Mouse (Mus musculus) CH12.LX (cell line): ENCODE results near the gene Nek9. TPM values are rescaled to one million over a fixed set of nuclear protein-coding genes. Genes with fewer than 3 reads are reported as not detected.

Source experiments
- DNase-seq: peaks from one replicate; pipeline ENCODE4 v3.0.0-alpha.2; 2013; ENCODE audit errors: extremely low read depth
- H3K27ac ChIP-seq: 2 replicates; pipeline ENCODE4 v1.5.1; 2012; ENCODE audit warnings: low read depth, mild to moderate bottlenecking, control low read depth, moderate library complexity; ENCODE audit not compliant: insufficient read depth
- H3K27me3 ChIP-seq: replicated peaks from 2 replicates; pipeline ENCODE3; 2012; ENCODE audit warnings: inconsistent platforms
- H3K36me3 ChIP-seq, 2 experiments: replicated peaks in 1 of 2; 2 replicates each; pipeline versions ENCODE3 to v1.6.1; 2012; ENCODE audit warnings: inconsistent platforms in 1 of 2, low read length in 1 of 2, mild to moderate bottlenecking in 1 of 2, mixed read lengths in 1 of 2, moderate library complexity in 1 of 2; ENCODE audit not compliant: control insufficient read depth in 1 of 2, insufficient read depth in 1 of 2
- H3K4me1 ChIP-seq, 2 experiments: 2 replicates each; pipeline ENCODE4 v1.6.1; 2012; ENCODE audit warnings: inconsistent platforms in 1 of 2, moderate library complexity in 1 of 2; ENCODE audit not compliant: insufficient read depth in 2 of 2, control insufficient read depth in 1 of 2
- H3K4me2 ChIP-seq: 2 replicates; pipeline ENCODE4 v1.6.1; 2012; ENCODE audit warnings: low read depth, mild to moderate bottlenecking, control low read depth; ENCODE audit not compliant: poor library complexity, insufficient read depth, severe bottlenecking
- H3K4me3 ChIP-seq, 3 experiments: fragments of 150-350 bp in 1 of 3; sonication (generic) in 1 of 3; replicated peaks in 1 of 3; 2 replicates each; pipeline versions ENCODE3 to v1.5.1; 2011 to 2012; ENCODE audit warnings: low read depth in 2 of 3, low read length in 2 of 3, mild to moderate bottlenecking in 2 of 3, moderate library complexity in 2 of 3, control low read depth in 1 of 3, improper control_type of control experiment in 1 of 3, inconsistent platforms in 1 of 3, mixed read lengths in 1 of 3; ENCODE audit not compliant: poor library complexity in 1 of 3
- H3K79me2 ChIP-seq: replicated peaks from 2 replicates; pipeline ENCODE4 v1.6.1; 2012; ENCODE audit warnings: mild to moderate bottlenecking, moderate library complexity; ENCODE audit not compliant: control insufficient read depth, poor library complexity, insufficient read depth, severe bottlenecking; ENCODE audit errors: extremely low read depth
- H3K9ac ChIP-seq: 2 replicates; pipeline ENCODE4 v1.6.1; 2012; ENCODE audit warnings: low read depth, mild to moderate bottlenecking, control low read depth, moderate library complexity; ENCODE audit not compliant: insufficient read depth
- H3K9me3 ChIP-seq: replicated peaks from 2 replicates; pipeline ENCODE3; 2012; ENCODE audit warnings: low read length, inconsistent platforms, mixed read lengths
- CHD1 ChIP-seq: IDR thresholded peaks from 2 replicates; pipeline ENCODE4 v1.6.1; 2012; ENCODE audit warnings: low read depth, low read length, improper control_type of control experiment, inconsistent platforms
- CHD2 ChIP-seq: IDR thresholded peaks from 2 replicates; pipeline ENCODE4 v1.6.1; 2011; ENCODE audit warnings: low read length, improper control_type of control experiment
- CTCF ChIP-seq, 2 experiments: IDR thresholded peaks in 1 of 2; conservative IDR thresholded peaks in 1 of 2; 2 replicates each; pipeline ENCODE4 v1.5.1; 2011 to 2012; ENCODE audit warnings: low read depth in 2 of 2, low read length in 2 of 2, improper control_type of control experiment in 1 of 2, inconsistent platforms in 1 of 2, mild to moderate bottlenecking in 1 of 2, moderate library complexity in 1 of 2
- ELF1 ChIP-seq: IDR thresholded peaks from 2 replicates; pipeline ENCODE4 v1.6.1; 2014; ENCODE audit warnings: low read depth, mild to moderate bottlenecking, inconsistent platforms, low read length, improper control_type of control experiment
- ETS1 ChIP-seq: conservative IDR thresholded peaks from 2 replicates; pipeline ENCODE4 v1.6.1; 2012; ENCODE audit warnings: low read depth, mild to moderate bottlenecking, inconsistent platforms, low read length, improper control_type of control experiment, moderate library complexity
- IRF4 ChIP-seq: IDR thresholded peaks from 2 replicates; pipeline ENCODE4 v1.6.1; 2014; ENCODE audit warnings: low read depth, mild to moderate bottlenecking, inconsistent platforms, low read length, improper control_type of control experiment
- JUN ChIP-seq: IDR thresholded peaks from 2 replicates; pipeline ENCODE4 v1.6.1; 2011; ENCODE audit warnings: low read depth, mild to moderate bottlenecking, low read length, improper control_type of control experiment, moderate library complexity; ENCODE audit not compliant: insufficient read depth
- JUND ChIP-seq: conservative IDR thresholded peaks from 2 replicates; pipeline ENCODE4 v1.6.1; 2011; ENCODE audit warnings: low read depth, low read length, improper control_type of control experiment
- KAT2A ChIP-seq: IDR thresholded peaks from 2 replicates; pipeline ENCODE4 v1.6.1; 2012; ENCODE audit warnings: low read length, improper control_type of control experiment, inconsistent platforms; ENCODE audit not compliant: insufficient replicate concordance
- MAX ChIP-seq: IDR thresholded peaks from 2 replicates; pipeline ENCODE4 v1.6.1; 2011; ENCODE audit warnings: low read length, improper control_type of control experiment
- MAZ ChIP-seq: IDR thresholded peaks from 2 replicates; pipeline ENCODE4 v1.6.1; 2012; ENCODE audit warnings: low read depth, mild to moderate bottlenecking, inconsistent platforms, low read length, improper control_type of control experiment, moderate library complexity
- MEF2A ChIP-seq: IDR thresholded peaks from 2 replicates; pipeline ENCODE4 v1.6.1; 2014; ENCODE audit warnings: low read depth, mild to moderate bottlenecking, inconsistent platforms, low read length, improper control_type of control experiment, borderline replicate concordance
- MYC ChIP-seq: IDR thresholded peaks from 2 replicates; pipeline ENCODE4 v1.6.1; 2011; ENCODE audit warnings: low read depth, mild to moderate bottlenecking, improper control_type of control experiment, low read length
- NELFE ChIP-seq: IDR thresholded peaks from 2 replicates; pipeline ENCODE4 v1.6.1; 2011; ENCODE audit warnings: low read depth, low read length, improper control_type of control experiment
- NRF1 ChIP-seq: IDR thresholded peaks from 2 replicates; pipeline ENCODE4 v1.6.1; 2014; ENCODE audit warnings: low read depth, mild to moderate bottlenecking, inconsistent platforms, low read length, improper control_type of control experiment, moderate library complexity
- PAX5 ChIP-seq: IDR thresholded peaks from 2 replicates; pipeline ENCODE4 v1.6.1; 2012; ENCODE audit warnings: low read length, inconsistent platforms, mixed read lengths
- POLR2A ChIP-seq: IDR thresholded peaks from 2 replicates; pipeline ENCODE4 v1.6.1; 2011; ENCODE audit warnings: low read depth, mild to moderate bottlenecking, improper control_type of control experiment, low read length
- POLR2AphosphoS2 ChIP-seq: IDR thresholded peaks from 2 replicates; pipeline ENCODE4 v1.6.1; 2011; ENCODE audit warnings: low read depth, low read length, improper control_type of control experiment
- RCOR1 ChIP-seq: conservative IDR thresholded peaks from 2 replicates; pipeline ENCODE4 v1.6.1; 2012; ENCODE audit warnings: low read depth, mild to moderate bottlenecking, inconsistent platforms, low read length, improper control_type of control experiment
- SIN3A ChIP-seq: IDR thresholded peaks from 2 replicates; pipeline ENCODE4 v1.6.1; 2012; ENCODE audit warnings: low read length, improper control_type of control experiment, inconsistent platforms
- SMC3 ChIP-seq: IDR thresholded peaks from 2 replicates; pipeline ENCODE4 v1.6.1; 2011; ENCODE audit warnings: low read depth, low read length, improper control_type of control experiment
- TBP ChIP-seq: conservative IDR thresholded peaks from 2 replicates; pipeline ENCODE4 v1.6.1; 2011; ENCODE audit warnings: low read depth, low read length, improper control_type of control experiment
- UBTF ChIP-seq: IDR thresholded peaks from 2 replicates; pipeline ENCODE4 v1.6.1; 2012; ENCODE audit warnings: low read depth, mild to moderate bottlenecking, inconsistent platforms, low read length, improper control_type of control experiment, moderate library complexity
- ZC3H11A ChIP-seq: IDR thresholded peaks from 2 replicates; pipeline ENCODE4 v1.6.1; 2012; ENCODE audit warnings: low read depth, mild to moderate bottlenecking, inconsistent platforms, low read length, improper control_type of control experiment
- ZMIZ1 ChIP-seq: IDR thresholded peaks from 2 replicates; pipeline ENCODE4 v1.6.1; 2012; ENCODE audit warnings: low read depth, mild to moderate bottlenecking, inconsistent platforms, low read length, improper control_type of control experiment
- ZNF384 ChIP-seq: IDR thresholded peaks from 2 replicates; pipeline ENCODE4 v1.6.1; 2012; ENCODE audit warnings: low read depth, low read length, improper control_type of control experiment, inconsistent platforms
- dilution Hi-C: fragments of 300-500 bp; cut with MboI; formaldehyde crosslinking; loops from 2 replicates; pipeline ENCODE4 v1.14.3; 2020; ENCODE audit warnings: low sequenced_read_pairs; ENCODE audit not compliant: extremely low pct_unique_long_range_greater_than_20kb, extremely low pct_ligation_motif_present
- in situ Hi-C: fragments of 300-500 bp; cut with MboI; formaldehyde crosslinking; loops from 3 replicates; pipeline ENCODE4 v1.14.3; 2019; ENCODE audit warnings: low sequenced_read_pairs, low pct_ligation_motif_present, low pct_unique_long_range_greater_than_20kb, mixed read lengths
- polyA plus RNA-seq: library from polyadenylated mRNA; unstranded; fragments of >175 nt; gene quantifications from 2 replicates; pipeline ENCODE4 v1.2.1, GENCODE M21; 2012; ENCODE audit warnings: low read depth; ENCODE audit not compliant: insufficient read length
- total RNA-seq, 2 experiments: library from RNA; depleted of rRNA; stranded (reverse); fragments of 300-350 nt in 1 of 2; fragments of >200 nt in 1 of 2; gene quantifications; 2 replicates each; pipeline ENCODE4 v1.2.3; 2012 to 2014

Nek9 gene
- total and polyA plus RNA-seq, 3 experiments, result 15.6 to 30.9 (median 27.4) TPM

DNA sequence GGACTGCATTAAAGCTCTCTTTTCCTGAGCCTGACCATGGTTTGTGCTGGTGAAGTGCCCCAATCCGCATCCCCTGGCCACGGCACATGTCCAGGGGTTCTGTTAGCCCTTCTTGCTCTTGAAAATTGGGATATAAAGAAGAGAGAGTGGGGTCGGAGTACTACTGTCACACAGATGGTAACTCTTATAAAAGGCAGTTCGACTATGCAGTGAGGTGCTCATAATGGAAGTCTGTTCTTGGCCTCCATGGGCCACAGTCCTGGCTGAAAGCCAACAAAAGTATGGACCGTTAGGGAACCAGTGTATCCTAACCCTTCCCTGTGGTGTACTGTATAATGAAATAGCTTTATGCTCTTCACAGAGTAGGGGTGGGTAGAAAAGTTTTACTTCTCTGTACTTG lies 42.2 kb downstream of the Nek9 start:
- dilution Hi-C loops, result no loop called here

DNA sequence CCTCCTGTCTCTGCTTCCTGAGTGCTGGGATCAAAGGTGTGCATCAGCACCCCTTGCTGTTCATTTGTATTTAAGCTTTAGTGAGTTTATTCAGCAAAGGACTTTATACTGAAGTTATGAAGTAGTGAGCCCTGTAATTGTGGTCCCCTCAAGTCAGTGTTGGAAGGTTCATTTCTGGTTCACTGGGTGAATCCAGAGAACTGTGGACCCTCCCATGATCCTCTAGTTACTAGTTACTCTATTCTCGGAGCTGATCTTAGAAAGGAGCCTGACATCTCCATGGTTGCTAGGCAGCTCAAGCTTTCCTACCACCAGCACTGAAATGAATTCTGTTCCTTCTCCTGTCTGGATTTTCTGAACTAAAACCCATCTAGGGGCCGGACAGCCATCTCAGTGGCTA lies 43.7 kb downstream of the Nek9 start:
- H3K27ac ChIP-seq, result no peak overlapping the region
- no peak for DNase-seq
- dilution Hi-C loops (no loop called here), in situ Hi-C loops (loop anchor here (10.0 kb wide), 1 partner anchor 131 kb away; no protein-coding TSS in a partner anchor)
- no peak overlapping the region for H3K9ac ChIP-seq
- peaks cover 7% of the 10 kb centered on the region for H3K9me3 ChIP-seq
- H3K27me3 ChIP-seq, result peaks cover 4% of the 10 kb centered on the region
- H3K4me1 ChIP-seq, result peaks cover 2 to 8% of the 10 kb centered on the region in 2 experiments; a peak in 3 of 4 replicates
- no peak overlapping the region for H3K4me3 ChIP-seq
- H3K36me3 ChIP-seq, result peaks cover 8 to 20% of the 10 kb centered on the region in 2 experiments
- H3K79me2 ChIP-seq, result no peaks in the 10 kb centered on the region
- H3K4me2 ChIP-seq, result no peak overlapping the region
- TF ChIP-seq IRF4, result no peak
- no peak for TF ChIP-seq POLR2A
- no peak for TF ChIP-seq CHD2
- no peak for TF ChIP-seq KAT2A
- no peak for TF ChIP-seq MAX
- no peak for TF ChIP-seq NRF1
- no peak for TF ChIP-seq SMC3
- TF ChIP-seq NELFE, result no peak
- TF ChIP-seq ZMIZ1, result no peak
- TF ChIP-seq TBP, result no peak
- no peak for TF ChIP-seq MYC
- no peak for TF ChIP-seq MAZ
- no peak for TF ChIP-seq MEF2A
- TF ChIP-seq ZC3H11A, result no peak
- TF ChIP-seq UBTF, result no peak
- TF ChIP-seq ELF1, result no peak
- no peak for TF ChIP-seq PAX5
- TF ChIP-seq JUND, result no peak
- TF ChIP-seq CTCF (conservative IDR thresholded peaks at IDR 0.05 in 1 of 2, IDR thresholded peaks at IDR 0.05 in 1 of 2; ENCODE audit: low read depth in 2 of 2, low read length in 2 of 2), result no peak
- no peak for TF ChIP-seq SIN3A

More for the DNA sequence above, 42.2 kb downstream of the Nek9 start:
- DNase-seq, result no peak
- no peak overlapping the region for H3K27ac ChIP-seq
- TF ChIP-seq ZMIZ1 (no peak), PAX5 (no peak), MAZ (no peak), POLR2AphosphoS2 (no peak), ZNF384 (no peak), CHD2 (no peak), IRF4 (no peak), CTCF (conservative IDR thresholded peaks at IDR 0.05 in 1 of 2, IDR thresholded peaks at IDR 0.05 in 1 of 2; ENCODE audit: low read depth in 2 of 2, low read length in 2 of 2) (no peak), SIN3A (no peak), CHD1 (no peak), MEF2A (no peak), RCOR1 (no peak), JUN (no peak), ETS1 (no peak), NRF1 (no peak), JUND (no peak), NELFE (no peak)
- H3K9me3 ChIP-seq, result peaks cover 7% of the 10 kb centered on the region
- no peak overlapping the region for H3K9ac ChIP-seq
- peaks cover 22 to 34% of the 10 kb centered on the region in 2 experiments for H3K36me3 ChIP-seq
- no peak overlapping the region for H3K4me2 ChIP-seq
- no peaks in the 10 kb centered on the region for H3K79me2 ChIP-seq
- no peak overlapping the region for H3K4me3 ChIP-seq
- no peaks in the 10 kb centered on the region for H3K27me3 ChIP-seq
- in situ Hi-C loops, result loop anchor here (10.0 kb wide), 1 partner anchor 132 kb away; no protein-coding TSS in a partner anchor
- peaks cover under 1 to 7% of the 10 kb centered on the region in 2 experiments; a peak in 3 of 4 replicates for H3K4me1 ChIP-seq
